Mouse (Mus musculus) neural tube, embryonic 14.5 days (tissue): ENCODE results near the gene Ankrd12. TPM values are rescaled to one million over a fixed set of nuclear protein-coding genes. Genes with fewer than 3 reads are reported as not detected.

Source experiments
- ATAC-seq: fragments of 200-750 bp; cut with Nextera tagmentation; 2 replicates; pipeline ENCODE4 v1.8.0; 2017; ENCODE audit warnings: low read depth, mild to moderate bottlenecking, moderate TSS enrichment, moderate library complexity
- H3K27ac ChIP-seq: fragments of 300-500 bp; sonication (generic); 2 replicates; pipeline ENCODE4 v1.5.1; 2014; ENCODE audit warnings: low read depth, mild to moderate bottlenecking, control low read depth, low read length, moderate library complexity, mixed read lengths
- H3K27me3 ChIP-seq: fragments of 300-500 bp; sonication (generic); 2 replicates; pipeline ENCODE4 v1.6.1; 2014; ENCODE audit warnings: low read length; ENCODE audit not compliant: control insufficient read depth, insufficient read depth
- H3K36me3 ChIP-seq: fragments of 300-500 bp; sonication (generic); 2 replicates; pipeline ENCODE4 v1.6.1; 2014; ENCODE audit warnings: low read length, mixed read lengths; ENCODE audit not compliant: control insufficient read depth, insufficient read depth
- H3K4me1 ChIP-seq: fragments of 300-500 bp; sonication (generic); 2 replicates; pipeline ENCODE4 v1.6.1; 2014; ENCODE audit warnings: low read length; ENCODE audit not compliant: control insufficient read depth, insufficient read depth
- H3K4me2 ChIP-seq: fragments of 300-500 bp; sonication (generic); 2 replicates; pipeline ENCODE4 v1.6.1; 2014; ENCODE audit warnings: mild to moderate bottlenecking, low read depth, low read length, control low read depth
- H3K4me3 ChIP-seq: fragments of 300-500 bp; sonication (generic); 2 replicates; pipeline ENCODE4 v1.5.1; 2014; ENCODE audit warnings: low read depth, low read length, control low read depth, mixed read lengths
- H3K9ac ChIP-seq: fragments of 300-500 bp; sonication (generic); replicated peaks from 2 replicates; pipeline ENCODE4 v1.6.1; 2014; ENCODE audit warnings: low read depth, mild to moderate bottlenecking, control low read depth, low read length, mixed read lengths
- H3K9me3 ChIP-seq: fragments of 300-500 bp; sonication (generic); 2 replicates; pipeline ENCODE4 v1.6.1; 2016; ENCODE audit warnings: low read length; ENCODE audit not compliant: control insufficient read depth
- WGBS: fragments of 180-500 bp; shearing (Covaris S2); extraction: QIAGEN DNeasy Blood & Tissue Kit; methylation state at CpG from one replicate; pipeline ENCODE4 v1.1.7; 2014; 5-methylcytosine and 5-hydroxymethylcytosine counted together
- polyA plus RNA-seq: library from polyadenylated mRNA; unstranded; fragments of >200 nt; fragmentation: Nextera tagmentation; extraction: Ambion mirVana; gene quantifications from 2 replicates; pipeline ENCODE4 v1.2.1, GENCODE M21; 2014

The Ankrd12 gene
- polyA plus RNA-seq, 1 experiment from 2014 or later: 193 TPM

- H3K4me2 ChIP-seq: no peak overlapping the region
- ATAC-seq: no peak
- H3K4me3 ChIP-seq: no peak overlapping the region
Observed at GRCm38 (mm10) chr17:65967751-65968150, 109.1 kb downstream of the Ankrd12 start.

GRCm38 (mm10) chr17:65962263-65962662 lies 114.6 kb downstream of the Ankrd12 start:
- no peak overlapping the region for H3K4me3 ChIP-seq
- H3K4me2 ChIP-seq: no peak overlapping the region
- no peaks in the 10 kb centered on the region for H3K27me3 ChIP-seq
- H3K9me3 ChIP-seq: no peaks in the 10 kb centered on the region
- ATAC-seq: no peak
- no peaks in the 10 kb centered on the region for H3K4me1 ChIP-seq
- 91% methylated on average over 2 of the region's 2 CpGs for WGBS
- no peak overlapping the region for H3K27ac ChIP-seq
- H3K9ac ChIP-seq: no peak overlapping the region
- no peaks in the 10 kb centered on the region for H3K36me3 ChIP-seq

More at GRCm38 (mm10) chr17:65967751-65968150, 109.1 kb downstream of the Ankrd12 start:
- Histone ChIP-seq H3K36me3 (peaks cover 2% of the 10 kb centered on the region; the same call in 1 of the 2 replicates), H3K27ac (no peak overlapping the region), H3K4me1 (no peaks in the 10 kb centered on the region), H3K27me3 (no peaks in the 10 kb centered on the region), H3K9me3 (no peaks in the 10 kb centered on the region), H3K9ac (no peak overlapping the region)
- WGBS: 71% methylated on average over 11 of the region's 11 CpGs

GRCm38 (mm10) chr17:65961606-65962136 lies 115.2 kb downstream of the Ankrd12 start:
- Histone ChIP-seq H3K36me3 (no peaks in the 10 kb centered on the region), H3K4me3 (no peak overlapping the region), H3K27ac (no peak overlapping the region), H3K9me3 (no peaks in the 10 kb centered on the region), H3K27me3 (no peaks in the 10 kb centered on the region), H3K4me2 (no peak overlapping the region), H3K9ac (no peak overlapping the region), H3K4me1 (no peaks in the 10 kb centered on the region)
- 85% methylated on average over 2 of the region's 2 CpGs for WGBS
- peak; percentile 49 for ATAC-seq

- 61% methylated on average over 3 of the region's 3 CpGs for WGBS
- Histone ChIP-seq H3K4me1 (no peaks in the 10 kb centered on the region), H3K36me3 (no peaks in the 10 kb centered on the region), H3K4me3 (no peak overlapping the region), H3K4me2 (no peak overlapping the region), H3K27me3 (no peaks in the 10 kb centered on the region), H3K9ac (no peak overlapping the region), H3K9me3 (no peaks in the 10 kb centered on the region), H3K27ac (no peak overlapping the region)
- ATAC-seq: no peak
Observed at GRCm38 (mm10) chr17:65959011-65959410, 117.9 kb downstream of the Ankrd12 start.

- no peak for ATAC-seq
- no peak overlapping the region for H3K9ac ChIP-seq
Observed at GRCm38 (mm10) chr17:65958366-65958765, 118.5 kb downstream of the Ankrd12 start.

GRCm38 (mm10) chr17:65957782-65958325 lies 119.0 kb downstream of the Ankrd12 start:
- H3K9me3 ChIP-seq: no peaks in the 10 kb centered on the region
- WGBS: 80% methylated on average over 8 of the region's 8 CpGs
- H3K36me3 ChIP-seq: no peaks in the 10 kb centered on the region
- H3K27me3 ChIP-seq: no peaks in the 10 kb centered on the region
- H3K9ac ChIP-seq: no peak overlapping the region
- H3K4me3 ChIP-seq: no peak overlapping the region
- H3K27ac ChIP-seq: no peak overlapping the region
- no peaks in the 10 kb centered on the region for H3K4me1 ChIP-seq
- no peak overlapping the region for H3K4me2 ChIP-seq
- ATAC-seq: no peak

More at GRCm38 (mm10) chr17:65958366-65958765, 118.5 kb downstream of the Ankrd12 start:
- no peak overlapping the region for H3K4me2 ChIP-seq
- H3K27me3 ChIP-seq: no peaks in the 10 kb centered on the region
- no peak overlapping the region for H3K27ac ChIP-seq
- no peak overlapping the region for H3K4me3 ChIP-seq
- no peaks in the 10 kb centered on the region for H3K4me1 ChIP-seq
- no peaks in the 10 kb centered on the region for H3K9me3 ChIP-seq
- H3K36me3 ChIP-seq: no peaks in the 10 kb centered on the region
- WGBS: 84% methylated on average over 1 of the region's 1 CpGs

GRCm38 (mm10) chr17:65956993-65957781 lies 119.7 kb downstream of the Ankrd12 start:
- no peak for ATAC-seq
- Histone ChIP-seq H3K27ac (no peak overlapping the region), H3K4me1 (no peaks in the 10 kb centered on the region), H3K36me3 (no peaks in the 10 kb centered on the region), H3K27me3 (no peaks in the 10 kb centered on the region), H3K4me3 (no peak overlapping the region), H3K9ac (no peak overlapping the region), H3K9me3 (no peaks in the 10 kb centered on the region), H3K4me2 (no peak overlapping the region)
- WGBS: 85% methylated on average over 14 of the region's 14 CpGs

- no peaks in the 10 kb centered on the region for H3K4me1 ChIP-seq
- H3K9me3 ChIP-seq: no peaks in the 10 kb centered on the region
- H3K27ac ChIP-seq: no peak overlapping the region
- no peaks in the 10 kb centered on the region for H3K27me3 ChIP-seq
- WGBS: 77% methylated on average over 3 of the region's 3 CpGs
- no peak overlapping the region for H3K4me3 ChIP-seq
- no peak overlapping the region for H3K9ac ChIP-seq
- H3K36me3 ChIP-seq: no peaks in the 10 kb centered on the region
- no peak overlapping the region for H3K4me2 ChIP-seq
- ATAC-seq: no peak
Observed at GRCm38 (mm10) chr17:65956140-65956539, 120.7 kb downstream of the Ankrd12 start.

- H3K9me3 ChIP-seq: no peaks in the 10 kb centered on the region
- no peak overlapping the region for H3K9ac ChIP-seq
- no peak for ATAC-seq
- H3K36me3 ChIP-seq: no peaks in the 10 kb centered on the region
- no peak overlapping the region for H3K4me2 ChIP-seq
- H3K4me3 ChIP-seq: no peak overlapping the region
- H3K4me1 ChIP-seq: peaks cover 7% of the 10 kb centered on the region; the same call in 1 of the 2 replicates
- no peak overlapping the region for H3K27ac ChIP-seq
- H3K27me3 ChIP-seq: no peaks in the 10 kb centered on the region
- WGBS: 46% methylated on average over 4 of the region's 4 CpGs
Observed at GRCm38 (mm10) chr17:65953959-65954358, 122.9 kb downstream of the Ankrd12 start.
